Comparison of ENCODE assay signal across 8 mouse cellular contexts in the genomic region with DNA sequence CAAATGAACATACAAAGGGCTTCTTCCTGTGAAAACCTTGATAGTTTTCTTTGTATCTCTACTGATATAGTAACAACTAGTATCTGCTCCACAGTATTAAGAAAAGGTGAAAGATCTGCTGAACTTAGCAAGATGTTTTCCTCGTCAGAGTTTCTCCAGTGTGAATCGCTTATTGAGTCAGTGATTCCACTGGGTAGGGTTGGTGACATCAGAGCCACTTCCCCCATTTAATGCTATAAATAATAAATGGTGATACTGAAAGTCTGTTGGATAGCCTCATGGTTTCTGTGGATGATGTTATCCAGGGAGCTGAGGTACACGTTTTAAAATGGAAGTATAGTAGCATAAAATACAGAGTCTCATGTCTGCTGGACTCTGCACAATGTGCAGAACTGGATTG. TPM values are rescaled to one million over a fixed set of nuclear protein-coding genes. Genes with fewer than 3 reads are reported as not detected.
A peak's percentile ranks its signal among the peaks of the same experiment; 100 is the strongest.
DNase-seq lines count a peak whose midpoint lies in the region; ATAC-seq lines count a peak whose summit lies in the region.

No protein-coding gene starts in this region.

- no peaks in the 10 kb centered on the region for H3K9me3 ChIP-seq in embryonic facial prominence, embryonic 13.5 days
- no peaks in the 10 kb centered on the region for H3K9me3 ChIP-seq in limb, embryonic 12.5 days

- no peaks in the 10 kb centered on the region for H3K36me3 ChIP-seq in embryonic facial prominence, embryonic 13.5 days
- H3K36me3 ChIP-seq in limb, embryonic 12.5 days: no peaks in the 10 kb centered on the region
- no peaks in the 10 kb centered on the region for H3K36me3 ChIP-seq in splenic B cell, adult 2 months (ENCODE audit: control insufficient read depth, insufficient read depth, low read length, poor library complexity, severe bottlenecking)

- H3K27ac ChIP-seq in embryonic facial prominence, embryonic 13.5 days: peak overlapping the region; percentile 99; the same call in 1 of the 2 replicates
- peak overlapping the region; percentile 99; the same call in 1 of the 2 replicates for H3K27ac ChIP-seq in limb, embryonic 12.5 days

- peak overlapping the region; percentile 99 for H3K9ac ChIP-seq in embryonic facial prominence, embryonic 13.5 days
- peak overlapping the region; percentile 98 for H3K9ac ChIP-seq in limb, embryonic 12.5 days (replicated peaks)

- H3K4me3 ChIP-seq in embryonic facial prominence, embryonic 13.5 days: peak overlapping the region; percentile 95
- peak overlapping the region; percentile 99 for H3K4me3 ChIP-seq in limb, embryonic 12.5 days (replicated peaks)

- 48% methylated on average over 3 of the region's 3 CpGs for WGBS in embryonic facial prominence, embryonic 13.5 days
- 58% methylated on average over 3 of the region's 3 CpGs for WGBS in limb, embryonic 12.5 days

- no peaks in the 10 kb centered on the region for H3K27me3 ChIP-seq in embryonic facial prominence, embryonic 13.5 days
- H3K27me3 ChIP-seq in limb, embryonic 12.5 days: no peaks in the 10 kb centered on the region
- H3K27me3 ChIP-seq in splenic B cell, adult 2 months (ENCODE audit: control insufficient read depth, insufficient read depth, low read length, poor library complexity, severe bottlenecking): no peaks in the 10 kb centered on the region

- H3K4me2 ChIP-seq in embryonic facial prominence, embryonic 13.5 days: peak overlapping the region; percentile 73
- H3K4me2 ChIP-seq in limb, embryonic 12.5 days: peak overlapping the region; percentile 88

- peak; percentile 24 for DNase-seq in lung, postnatal 36 days
- no peak for DNase-seq in lung, postnatal 25 days (ENCODE audit: low spot score)
- DNase-seq in splenic B cell, adult 2 months (ENCODE audit: low read depth, low spot score): peak; percentile 59
- DNase-seq in urinary bladder, adult 2 months (ENCODE audit: low spot score): no peak
- DNase-seq in Muller cell, postnatal 12 days (ENCODE audit: inconsistent ontology term): no peak
- DNase-seq in thymus, postnatal 4 days: no peak

- peaks cover 40% of the 10 kb centered on the region for H3K4me1 ChIP-seq in embryonic facial prominence, embryonic 13.5 days
- H3K4me1 ChIP-seq in limb, embryonic 12.5 days (replicated peaks): peaks cover 30% of the 10 kb centered on the region

- ATAC-seq in embryonic facial prominence, embryonic 13.5 days (ENCODE audit: insufficient number of reproducible peaks, insufficient read depth, low FRiP score, low TSS enrichment, low read depth): no peak
- ATAC-seq in limb, embryonic 12.5 days (ENCODE audit: insufficient number of reproducible peaks, insufficient read depth, low FRiP score, low TSS enrichment, low read depth): no peak

RNA-seq across cellular contexts. Expression of gene Fbxw11, which starts 1.5 kb away (rescaled TPM):
- polyA plus RNA-seq in embryonic facial prominence, embryonic 13.5 days (2015; fragmentation: Nextera tagmentation; extraction: Ambion mirVana): 68.7 and 73.4 TPM in 2 replicates
- 91.0 and 97.5 TPM in 2 replicates for polyA plus RNA-seq in limb, embryonic 12.5 days (2016; fragmentation: Nextera tagmentation; extraction: Ambion mirVana)
- 49.2 and 52.7 TPM in 2 replicates for polyA plus RNA-seq in urinary bladder, adult 2 months (2012; rRNA removed)

Comparison
In these comparisons a context has a peak if more than half of its experiments do, and no peak if none do; other contexts are left out.
1. DNase-seq: peak in lung, postnatal 36 days (single experiment) and splenic B cell, adult 2 months (single experiment); none in lung, postnatal 25 days (single experiment), urinary bladder, adult 2 months (single experiment), Muller cell, postnatal 12 days (single experiment) and thymus, postnatal 4 days (single experiment).